Mouse (Mus musculus) activated CD4-positive, CD25-positive, alpha-beta regulatory T cell (primary cell): Measurements from ENCODE around the gene Ufm1. TPM values are rescaled to one million over a fixed set of nuclear protein-coding genes. Genes with fewer than 3 reads are reported as not detected.

Experiments
- polyA plus RNA-seq, 2 experiments: library from polyadenylated mRNA; unstranded; fragments of 100-300 nt; shearing (Covaris generic); gene quantifications; one replicate each; pipeline ENCODE4 v1.2.1; 2017

Ufm1 gene
- 10 to 100 TPM; 77.8 to 85.0 TPM for polyA plus RNA-seq

GRCm38 (mm10) chr3:53863383-53864220 lies at the start of gene Ufm1:
Ufm1 (minus strand) TSS chr3:53863830.

GRCm38 (mm10) chr3:53844786-53845185 lies 18.8 kb downstream of the Ufm1 start, which contains the start of gene Gm10985:
Gm10985 (plus strand) TSS chr3:53845086.

Other genes starting within 250 kb of the Ufm1 start
- under 1 TPM in 1 of 2 experiments, not detected in 1; 0.04 TPM for gene Frem2, start 206.5 kb downstream of the Ufm1 start, polyA plus RNA-seq
- not detected for gene Gm10985, start 18.7 kb downstream of the Ufm1 start, polyA plus RNA-seq